Mouse (Mus musculus) kidney, postnatal 0 days (tissue): ENCODE results near the gene Gpr107. TPM values are rescaled to one million over a fixed set of nuclear protein-coding genes. Genes with fewer than 3 reads are reported as not detected.

Source experiments
- ATAC-seq: fragments of 200-750 bp; cut with Nextera tagmentation; replicated peaks from 2 replicates; pipeline ENCODE4 v1.8.0; 2017; ENCODE audit warnings: low read depth, moderate number of reproducible peaks, moderate TSS enrichment, moderate library complexity; ENCODE audit not compliant: low FRiP score
- DNase-seq: peaks from one replicate; pipeline ENCODE4 v3.0.0-alpha.2; 2016; ENCODE audit warnings: low spot score
- H3K27ac ChIP-seq: fragments of 300-500 bp; sonication (generic); 2 replicates; pipeline ENCODE4 v1.5.1; 2014; ENCODE audit warnings: mild to moderate bottlenecking
- H3K27me3 ChIP-seq: fragments of 300-500 bp; sonication (generic); 2 replicates; pipeline ENCODE4 v1.6.1; 2014; ENCODE audit warnings: low read length, mixed read lengths; ENCODE audit not compliant: insufficient read depth
- H3K36me3 ChIP-seq: fragments of 300-500 bp; sonication (generic); 2 replicates; pipeline ENCODE4 v1.6.1; 2014; ENCODE audit warnings: low read length, mixed read lengths; ENCODE audit not compliant: insufficient read depth
- H3K4me1 ChIP-seq: fragments of 300-500 bp; sonication (generic); replicated peaks from 2 replicates; pipeline ENCODE4 v1.6.1; 2014; ENCODE audit warnings: antibody characterized with exemption, low read length, mixed read lengths; ENCODE audit not compliant: insufficient read depth
- H3K4me2 ChIP-seq: fragments of 300-500 bp; sonication (generic); 2 replicates; pipeline ENCODE4 v1.6.1; 2014; ENCODE audit warnings: mild to moderate bottlenecking, low read length, moderate library complexity, mixed read lengths
- H3K4me3 ChIP-seq: fragments of 300-500 bp; sonication (generic); replicated peaks from 2 replicates; pipeline ENCODE4 v1.5.1; 2014; ENCODE audit warnings: low read depth, low read length
- H3K9ac ChIP-seq: fragments of 300-500 bp; sonication (generic); 2 replicates; pipeline ENCODE4 v1.6.1; 2014; ENCODE audit warnings: low read depth, low read length
- H3K9me3 ChIP-seq: fragments of 300-500 bp; sonication (generic); replicated peaks from 2 replicates; pipeline ENCODE4 v1.6.1; 2016; ENCODE audit warnings: low read length, inconsistent platforms, mixed read lengths
- CTCF ChIP-seq: IDR thresholded peaks from 2 replicates; pipeline ENCODE4 v1.5.1; 2016; ENCODE audit warnings: antibody characterized with exemption, low read depth, mild to moderate bottlenecking, moderate library complexity
- WGBS: fragments of 180-500 bp; shearing (Covaris S2); extraction: QIAGEN DNeasy Blood & Tissue Kit; methylation state at CpG from one replicate; pipeline ENCODE4 v1.1.7; 2014; 5-methylcytosine and 5-hydroxymethylcytosine counted together
- polyA plus RNA-seq: library from polyadenylated mRNA; unstranded; fragments of >200 nt; fragmentation: Nextera tagmentation; extraction: Ambion mirVana; gene quantifications from 2 replicates; pipeline ENCODE4 v1.2.1, GENCODE M21; 2015

Gene Gpr107
- polyA plus RNA-seq, 1 experiment from 2014 or later: 32.3 TPM

GRCm38 (mm10) chr2:31244216-31244615 is 92.1 kb downstream of the Gpr107 start:
- Histone ChIP-seq H3K9me3 (no peaks in the 10 kb centered on the region), H3K4me2 (no peak overlapping the region), H3K4me1 (peaks cover 9% of the 10 kb centered on the region), H3K36me3 (no peaks in the 10 kb centered on the region), H3K9ac (no peak overlapping the region), H3K27ac (no peak overlapping the region), H3K27me3 (no peaks in the 10 kb centered on the region), H3K4me3 (no peak overlapping the region)
- DNase-seq: no peak
- no peak for ATAC-seq
- TF ChIP-seq CTCF: no peak
- 61% methylated on average over 8 of the region's 8 CpGs for WGBS

GRCm38 (mm10) chr2:31245051-31245450 is 92.9 kb downstream of the Gpr107 start:
- Histone ChIP-seq H3K27ac (0 out of 2 replicates have a peak overlapping the region, but pooled peaks have one; percentile 62), H3K4me1 (peaks cover 9% of the 10 kb centered on the region)

GRCm38 (mm10) chr2:31245491-31246141 is 93.5 kb downstream of the Gpr107 start, which contains the start of gene Ncs1:
Gene Ncs1 (plus strand): TSS chr2:31245823.
- Histone ChIP-seq H3K9me3 (no peaks in the 10 kb centered on the region), H3K4me3 (peak within 1 kb of the TSS; percentile 79), H3K27ac (peak within 1 kb of the TSS; percentile 62), H3K36me3 (no peaks in the 10 kb centered on the region), H3K4me1 (peaks cover 9% of the 10 kb centered on the region), H3K4me2 (peak within 1 kb of the TSS; percentile 99), H3K9ac (peak within 1 kb of the TSS; percentile 84), H3K27me3 (no peaks in the 10 kb centered on the region)
- ATAC-seq: peak; percentile 64
- TF ChIP-seq CTCF: 0 out of 2 replicates have a peak, but pooled peaks have one; percentile 10
- peak; percentile 79 for DNase-seq
- WGBS: under 1% methylated on average over 46 of the region's 89 CpGs

More at GRCm38 (mm10) chr2:31245051-31245450, 92.9 kb downstream of the Gpr107 start:
- no peak for DNase-seq
- no peak for TF ChIP-seq CTCF
- Histone ChIP-seq H3K9ac (peak overlapping the region; percentile 84; the same call in 1 of the 2 replicates), H3K9me3 (no peaks in the 10 kb centered on the region), H3K36me3 (no peaks in the 10 kb centered on the region), H3K4me2 (peak overlapping the region; percentile 99), H3K4me3 (peak overlapping the region; percentile 79), H3K27me3 (no peaks in the 10 kb centered on the region)
- ATAC-seq: no peak
- WGBS: 16% methylated on average over 5 of the region's 5 CpGs

- Histone ChIP-seq H3K9ac (peak overlapping the region; percentile 84), H3K27me3 (no peaks in the 10 kb centered on the region), H3K4me2 (peak overlapping the region; percentile 99), H3K4me3 (peak overlapping the region; percentile 79), H3K27ac (peak overlapping the region; percentile 62; the same call in 1 of the 2 replicates), H3K9me3 (no peaks in the 10 kb centered on the region), H3K4me1 (peaks cover 9% of the 10 kb centered on the region), H3K36me3 (no peaks in the 10 kb centered on the region)
- under 1% methylated on average over 40 of the region's 41 CpGs for WGBS
- no peak for DNase-seq
- peak; percentile 34; the same call in 1 of the 2 replicates for TF ChIP-seq CTCF
- peak; percentile 44 for ATAC-seq
These were observed 94.3 kb downstream of the Gpr107 start for GRCm38 (mm10) chr2:31246251-31246971.

GRCm38 (mm10) chr2:31248856-31249255 is 96.7 kb downstream of the Gpr107 start:
- no peak overlapping the region for H3K4me3 ChIP-seq
- H3K4me1 ChIP-seq: peaks cover 9% of the 10 kb centered on the region
- H3K36me3 ChIP-seq: no peaks in the 10 kb centered on the region
- no peak overlapping the region for H3K27ac ChIP-seq
- no peak overlapping the region for H3K4me2 ChIP-seq
- DNase-seq (no peak), ATAC-seq (no peak)
- no peak overlapping the region for H3K9ac ChIP-seq
- 88% methylated on average over 6 of the region's 6 CpGs for WGBS
- TF ChIP-seq CTCF: no peak
- H3K9me3 ChIP-seq: no peaks in the 10 kb centered on the region
- no peaks in the 10 kb centered on the region for H3K27me3 ChIP-seq

GRCm38 (mm10) chr2:31252167-31252566 is 100.1 kb downstream of the Gpr107 start:
- Histone ChIP-seq H3K9me3 (no peaks in the 10 kb centered on the region), H3K4me2 (no peak overlapping the region), H3K9ac (no peak overlapping the region), H3K36me3 (no peaks in the 10 kb centered on the region), H3K27ac (no peak overlapping the region), H3K4me1 (peaks cover 28% of the 10 kb centered on the region), H3K27me3 (no peaks in the 10 kb centered on the region), H3K4me3 (no peak overlapping the region)
- ATAC-seq: no peak
- DNase-seq: no peak
- TF ChIP-seq CTCF: no peak
- 83% methylated on average over 4 of the region's 4 CpGs for WGBS
